Mouse (Mus musculus) lung, embryonic 16.5 days (tissue): Measurements from ENCODE around the gene Arhgap27. TPM values are rescaled to one million over a fixed set of nuclear protein-coding genes. Genes with fewer than 3 reads are reported as not detected.

Experiments used
- ATAC-seq: fragments of 200-750 bp; cut with Nextera tagmentation; 2 replicates; pipeline ENCODE4 v1.8.0; 2017; ENCODE audit warnings: low read depth, mild to moderate bottlenecking, moderate library complexity
- H3K27ac ChIP-seq: fragments of 300-500 bp; sonication (generic); 2 replicates; pipeline ENCODE4 v1.5.1; 2014; ENCODE audit warnings: mild to moderate bottlenecking, control low read depth, low read length
- H3K27me3 ChIP-seq: fragments of 300-500 bp; sonication (generic); 2 replicates; pipeline ENCODE4 v1.6.1; 2014; ENCODE audit warnings: low read depth, low read length, mixed read lengths; ENCODE audit not compliant: control insufficient read depth, insufficient read depth
- H3K36me3 ChIP-seq: fragments of 300-500 bp; sonication (generic); 2 replicates; pipeline ENCODE4 v1.6.1; 2014; ENCODE audit warnings: low read length; ENCODE audit not compliant: control insufficient read depth, insufficient read depth
- H3K4me1 ChIP-seq: fragments of 300-500 bp; sonication (generic); replicated peaks from 2 replicates; pipeline ENCODE4 v1.6.1; 2014; ENCODE audit warnings: low read length, mixed read lengths; ENCODE audit not compliant: control insufficient read depth, insufficient read depth
- H3K4me2 ChIP-seq: fragments of 300-500 bp; sonication (generic); 2 replicates; pipeline ENCODE4 v1.6.1; 2014; ENCODE audit warnings: low read depth, low read length, control low read depth
- H3K4me3 ChIP-seq: fragments of 300-500 bp; sonication (generic); 2 replicates; pipeline ENCODE4 v1.5.1; 2014; ENCODE audit warnings: mild to moderate bottlenecking, low read length, control low read depth
- H3K9ac ChIP-seq: fragments of 300-500 bp; sonication (generic); 2 replicates; pipeline ENCODE4 v1.6.1; 2014; ENCODE audit warnings: low read length, control low read depth
- H3K9me3 ChIP-seq: fragments of 300-500 bp; sonication (generic); 2 replicates; pipeline ENCODE4 v1.6.1; 2016; ENCODE audit warnings: low read length; ENCODE audit not compliant: control insufficient read depth
- WGBS: fragments of 180-500 bp; shearing (Covaris S2); extraction: QIAGEN DNeasy Blood & Tissue Kit; methylation state at CpG from one replicate; pipeline ENCODE4 v1.1.7; 2014; 5-methylcytosine and 5-hydroxymethylcytosine counted together
- polyA plus RNA-seq: library from polyadenylated mRNA; unstranded; fragments of >200 nt; fragmentation: Nextera tagmentation; extraction: Ambion mirVana; gene quantifications from 2 replicates; pipeline ENCODE4 v1.2.1, GENCODE M21; 2015

The Arhgap27 gene
- polyA plus RNA-seq, 1 experiment from 2014 or later = 14.1 TPM

- Histone ChIP-seq H3K36me3 (no peaks in the 10 kb centered on the region), H3K27me3 (no peaks in the 10 kb centered on the region), H3K4me1 (peaks cover 10% of the 10 kb centered on the region; the same call in 1 of the 2 replicates), H3K4me3 (no peak overlapping the region), H3K9me3 (no peaks in the 10 kb centered on the region), H3K9ac (no peak overlapping the region), H3K4me2 (peak overlapping the region; percentile 31), H3K27ac (peak overlapping the region; percentile 81)
- peak; percentile 89 for ATAC-seq
- 30% methylated on average over 7 of the region's 7 CpGs for WGBS
These were observed 24.5 kb upstream of the Arhgap27 start for GRCm38 (mm10) chr11:103387870-103388526.

DNA sequence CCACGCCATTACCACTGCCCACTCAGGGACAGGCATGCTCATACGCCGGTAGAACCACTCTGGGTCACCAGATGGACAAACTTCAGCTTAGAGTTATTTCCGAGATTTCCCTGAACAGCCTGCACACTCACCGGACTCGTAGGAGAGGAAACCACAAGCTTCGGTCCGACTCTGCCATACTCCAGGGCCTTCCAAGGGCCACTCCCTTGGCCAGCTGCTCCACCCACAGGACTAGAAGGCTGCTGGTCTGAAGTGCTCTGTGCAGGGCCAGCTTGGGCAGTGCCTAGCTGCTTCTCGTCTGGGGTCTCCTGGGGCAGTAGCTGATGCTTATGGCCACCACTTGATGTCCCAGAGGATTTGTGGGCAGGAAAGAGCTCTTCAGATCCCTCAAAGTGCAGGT is 23.3 kb upstream of the Arhgap27 start:
- Histone ChIP-seq H3K4me1 (peaks cover 17% of the 10 kb centered on the region), H3K9ac (peak overlapping the region; percentile 29), H3K27me3 (no peaks in the 10 kb centered on the region), H3K4me2 (peak overlapping the region; percentile 38), H3K27ac (peak overlapping the region; percentile 81), H3K4me3 (peak overlapping the region; percentile 14; the same call in 1 of the 2 replicates), H3K36me3 (no peaks in the 10 kb centered on the region), H3K9me3 (no peaks in the 10 kb centered on the region)
- peak; percentile 82 for ATAC-seq
- WGBS = 64% methylated on average over 9 of the region's 9 CpGs

- Histone ChIP-seq H3K4me1 (peaks cover 11% of the 10 kb centered on the region), H3K4me2 (no peak overlapping the region), H3K27ac (peak overlapping the region; percentile 77), H3K36me3 (peaks cover 5% of the 10 kb centered on the region), H3K4me3 (no peak overlapping the region), H3K9ac (peak overlapping the region; percentile 33; the same call in 1 of the 2 replicates), H3K9me3 (no peaks in the 10 kb centered on the region), H3K27me3 (no peaks in the 10 kb centered on the region)
- WGBS = 38% methylated on average over 5 of the region's 5 CpGs
- peak; percentile 85 for ATAC-seq
These were observed 18.6 kb upstream of the Arhgap27 start for GRCm38 (mm10) chr11:103381956-103382613.

DNA sequence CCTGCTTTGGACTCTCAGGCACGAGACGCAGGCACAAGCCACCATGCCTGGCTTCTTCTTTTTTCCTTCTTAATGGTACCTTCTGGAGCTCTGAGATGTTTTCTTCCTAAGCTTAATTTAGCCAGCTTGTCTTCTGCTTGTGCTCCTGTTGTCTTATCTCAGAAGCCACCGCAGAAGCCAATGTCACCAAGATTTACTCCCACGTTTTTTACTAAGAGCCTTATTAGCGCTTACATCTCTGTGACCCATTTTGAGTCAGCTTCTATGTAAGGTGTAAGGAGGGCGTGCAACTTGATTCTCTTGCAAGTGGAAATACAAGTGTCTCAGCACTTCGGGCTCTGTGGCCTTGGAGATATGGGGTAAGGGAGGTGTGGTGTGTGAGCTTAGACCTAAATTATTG is 18.0 kb upstream of the Arhgap27 start:
- peaks cover 11% of the 10 kb centered on the region for H3K4me1 ChIP-seq
- no peaks in the 10 kb centered on the region for H3K9me3 ChIP-seq
- peaks cover 8% of the 10 kb centered on the region for H3K36me3 ChIP-seq
- H3K27ac ChIP-seq = peak overlapping the region; percentile 77
- WGBS = 77% methylated on average over 7 of the region's 7 CpGs
- no peaks in the 10 kb centered on the region for H3K27me3 ChIP-seq
- H3K4me3 ChIP-seq = no peak overlapping the region
- 0 out of 2 replicates have a peak, but pooled peaks have one; percentile 21 for ATAC-seq
- no peak overlapping the region for H3K4me2 ChIP-seq
- no peak overlapping the region; the same call in 1 of the 2 replicates for H3K9ac ChIP-seq

- 86% methylated on average over 5 of the region's 5 CpGs for WGBS
- no peak overlapping the region for H3K27ac ChIP-seq
These were observed 17.0 kb upstream of the Arhgap27 start for GRCm38 (mm10) chr11:103380460-103380859.

GRCm38 (mm10) chr11:103378341-103378740 is 14.8 kb upstream of the Arhgap27 start:
- ATAC-seq = no peak
- WGBS = 79% methylated on average over 6 of the region's 6 CpGs
- no peak overlapping the region for H3K4me2 ChIP-seq
- H3K36me3 ChIP-seq = peaks cover 10% of the 10 kb centered on the region
- no peaks in the 10 kb centered on the region for H3K27me3 ChIP-seq
- no peak overlapping the region for H3K4me3 ChIP-seq
- H3K9me3 ChIP-seq = no peaks in the 10 kb centered on the region
- no peak overlapping the region for H3K27ac ChIP-seq
- peaks cover 11% of the 10 kb centered on the region for H3K4me1 ChIP-seq
- H3K9ac ChIP-seq = no peak overlapping the region

More at GRCm38 (mm10) chr11:103380460-103380859, 17.0 kb upstream of the Arhgap27 start:
- Histone ChIP-seq H3K9ac (no peak overlapping the region), H3K9me3 (no peaks in the 10 kb centered on the region), H3K4me3 (no peak overlapping the region), H3K36me3 (peaks cover 8% of the 10 kb centered on the region), H3K27me3 (no peaks in the 10 kb centered on the region), H3K4me2 (no peak overlapping the region), H3K4me1 (peaks cover 11% of the 10 kb centered on the region)
- ATAC-seq = no peak

DNA sequence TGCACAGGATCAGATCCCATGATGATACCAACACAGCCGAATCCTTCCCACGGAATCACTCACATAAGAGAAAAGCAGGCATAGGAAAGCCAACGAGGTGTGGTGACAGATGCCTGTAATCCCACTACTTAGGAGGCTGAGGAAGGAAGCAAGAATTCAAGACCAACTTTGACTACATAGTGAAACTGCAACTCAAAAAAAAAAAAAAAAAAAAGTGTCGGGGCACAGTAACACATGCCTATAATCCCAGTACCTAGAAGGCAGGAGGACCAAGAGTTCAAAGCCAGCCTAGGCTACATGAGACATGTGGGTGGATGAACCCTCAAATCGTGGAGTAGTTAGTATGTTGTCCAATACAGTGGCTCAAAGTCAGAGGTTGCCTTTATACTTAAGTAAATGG is 12.3 kb upstream of the Arhgap27 start:
- Histone ChIP-seq H3K4me3 (no peak overlapping the region), H3K9ac (no peak overlapping the region), H3K9me3 (no peaks in the 10 kb centered on the region), H3K4me1 (peaks cover 6% of the 10 kb centered on the region; the same call in 1 of the 2 replicates), H3K36me3 (peaks cover 10% of the 10 kb centered on the region), H3K27ac (no peak overlapping the region), H3K27me3 (no peaks in the 10 kb centered on the region), H3K4me2 (no peak overlapping the region)
- 73% methylated on average over 5 of the region's 5 CpGs for WGBS
- no peak for ATAC-seq

GRCm38 (mm10) chr11:103375258-103375657 is 11.8 kb upstream of the Arhgap27 start:
- H3K4me3 ChIP-seq = no peak overlapping the region
- no peak overlapping the region for H3K4me2 ChIP-seq
- no peaks in the 10 kb centered on the region for H3K27me3 ChIP-seq
- ATAC-seq = peak; percentile 34; the same call in 1 of the 2 replicates
- H3K4me1 ChIP-seq = peaks cover 8% of the 10 kb centered on the region; the same call in 1 of the 2 replicates
- no peaks in the 10 kb centered on the region for H3K9me3 ChIP-seq
- H3K27ac ChIP-seq = no peak overlapping the region
- H3K36me3 ChIP-seq = peaks cover 10% of the 10 kb centered on the region
- 26% methylated on average over 1 of the region's 1 CpGs for WGBS
- H3K9ac ChIP-seq = no peak overlapping the region

- no peak overlapping the region for H3K4me2 ChIP-seq
- peaks cover 8% of the 10 kb centered on the region; the same call in 1 of the 2 replicates for H3K4me1 ChIP-seq
- H3K4me3 ChIP-seq = no peak overlapping the region
- no peak overlapping the region for H3K27ac ChIP-seq
- H3K9me3 ChIP-seq = no peaks in the 10 kb centered on the region
- H3K9ac ChIP-seq = no peak overlapping the region
- H3K36me3 ChIP-seq = peaks cover 10% of the 10 kb centered on the region
- no peak for ATAC-seq
- WGBS = 91% methylated on average over 9 of the region's 9 CpGs
- H3K27me3 ChIP-seq = no peaks in the 10 kb centered on the region
These were observed 10.4 kb upstream of the Arhgap27 start for GRCm38 (mm10) chr11:103373922-103374321.
